Mouse (Mus musculus): ENCODE data around the gene Itprip.

GRCm38 (mm10) chr19:47864721-47865120 lies 54.4 kb downstream of the Itprip start:
- TF ChIP-seq POLR2A (IDR thresholded peaks at IDR 0.05; ENCODE audit: low read depth, low read length) (no peak), CTCF (IDR thresholded peaks at IDR 0.05; ENCODE audit: extremely low read depth, insufficient read depth, insufficient read length, insufficient replicate concordance) (no peak)
